Mouse (Mus musculus): ENCODE measurements around the gene Nts.

- no peak for TF ChIP-seq POLR2A (IDR thresholded peaks at IDR 0.05; ENCODE audit: insufficient read depth, low read length)
- no peak for TF ChIP-seq CTCF (IDR thresholded peaks at IDR 0.05; ENCODE audit: low read depth, low read length)
These were observed 20.9 kb downstream of the Nts start for GRCm38 (mm10) chr10:102469412-102469811.

Data from ES-Bruce4 (cell line).